ENCODE assay signal across 37 mouse cellular contexts in genomic region chr10:75990430-75991042, GRCm38 (mm10). TPM values are rescaled to one million over a fixed set of nuclear protein-coding genes. Genes with fewer than 3 reads are reported as not detected.
"Had no signal": no experiment of that assay in that cellular context is flagged by ENCODE, and none has a peak within 500 bp of the region (broad histone marks: within the 10 kb centered on the region; RNA-seq: fewer than 3 reads in every experiment).

No protein-coding gene starts in this region.

- H3K27ac ChIP-seq: heart, adult 2 months; hindbrain, embryonic 13.5 days; hindbrain, embryonic 15.5 days; hindbrain, postnatal 0 days; kidney, embryonic 15.5 days; kidney, postnatal 0 days; limb, embryonic 10.5 days; limb, embryonic 12.5 days; liver, embryonic 13.5 days; liver, embryonic 15.5 days had no signal

- DNase-seq: gastrocnemius, postnatal 14 days; gastrocnemius, postnatal 36 days; heart, adult 2 months; heart, postnatal 10 days; heart, postnatal 36 days; kidney, adult 11 months; kidney, adult 2 months; kidney, adult 9 months; kidney, postnatal 14 days; kidney, postnatal 36 days; layer of hippocampus, adult 9-11 months; layer of hippocampus, postnatal 36 days; liver; liver, embryonic 13.5 days had no signal

- H3K4me3 ChIP-seq: heart, adult 2 months; heart, embryonic 12.5 days; hindbrain, embryonic 13.5 days; hindbrain, embryonic 15.5 days; kidney, embryonic 15.5 days; limb, embryonic 10.5 days; limb, embryonic 12.5 days; liver, embryonic 13.5 days; liver, embryonic 15.5 days had no signal

- ATAC-seq: hindbrain, postnatal 0 days; intestine, embryonic 16.5 days had no signal

- H3K4me1 ChIP-seq: heart, embryonic 12.5 days; hindbrain, embryonic 13.5 days; hindbrain, embryonic 15.5 days; kidney, embryonic 15.5 days; limb, embryonic 10.5 days; limb, embryonic 12.5 days; liver, embryonic 13.5 days; liver, embryonic 15.5 days had no signal

- H3K9ac ChIP-seq: heart, embryonic 12.5 days; hindbrain, embryonic 13.5 days; hindbrain, embryonic 15.5 days; kidney, embryonic 15.5 days; limb, embryonic 12.5 days; liver, embryonic 13.5 days; liver, embryonic 15.5 days had no signal

- H3K27me3 ChIP-seq: heart, embryonic 12.5 days; hindbrain, embryonic 13.5 days; hindbrain, embryonic 15.5 days; kidney, embryonic 15.5 days; limb, embryonic 12.5 days; liver, embryonic 13.5 days; liver, embryonic 15.5 days had no signal

- H3K4me2 ChIP-seq: heart, embryonic 12.5 days; hindbrain, embryonic 13.5 days; hindbrain, embryonic 15.5 days; kidney, embryonic 15.5 days; limb, embryonic 12.5 days; liver, embryonic 11.5 days; liver, embryonic 13.5 days; liver, embryonic 15.5 days had no signal

- H3K36me3 ChIP-seq: heart, embryonic 12.5 days; hindbrain, embryonic 13.5 days; hindbrain, embryonic 15.5 days; kidney, embryonic 15.5 days; limb, embryonic 10.5 days; limb, embryonic 12.5 days; liver, embryonic 13.5 days; liver, embryonic 15.5 days had no signal

- H3K9me3 ChIP-seq: heart, embryonic 12.5 days; hindbrain, embryonic 13.5 days; hindbrain, embryonic 15.5 days; kidney, embryonic 15.5 days; limb, embryonic 10.5 days; limb, embryonic 12.5 days; liver, embryonic 13.5 days; liver, embryonic 15.5 days had no signal

RNA-seq across cellular contexts. Expression of gene Gm5134, which starts 36.2 kb away (rescaled TPM):
- total RNA-seq: gastrocnemius, adult 18-20 months; gastrocnemius, adult 8-10 months; gastrocnemius, postnatal 14 days; gastrocnemius, postnatal 36 days; heart, adult 2 months; heart, postnatal 10 days; heart, postnatal 36 days; hindbrain, postnatal 0 days; layer of hippocampus, postnatal 14 days; left cerebral cortex, adult 18-20 months; left cerebral cortex, postnatal 14 days; left cerebral cortex, postnatal 36 days had no signal
- polyA plus RNA-seq: heart, adult 2 months; heart, embryonic 12.5 days; heart, embryonic 14.5 days; hindbrain, embryonic 13.5 days; hindbrain, embryonic 15.5 days; hindbrain, postnatal 0 days; intestine, embryonic 14.5 days; intestine, embryonic 16.5 days; limb, embryonic 10.5 days; limb, embryonic 12.5 days had no signal

RNA-seq across cellular contexts. Expression of gene Vpreb3, which starts 47.7 kb away (rescaled TPM):
- total RNA-seq: gastrocnemius, adult 18-20 months; gastrocnemius, adult 8-10 months; gastrocnemius, postnatal 14 days; gastrocnemius, postnatal 36 days; heart, adult 2 months; heart, postnatal 36 days; hematopoietic stem cell, adult 5-6 weeks; hindbrain, postnatal 0 days; layer of hippocampus, adult 18-20 months; layer of hippocampus, adult 8-10 months; layer of hippocampus, postnatal 14 days; layer of hippocampus, postnatal 36 days; left cerebral cortex, adult 18-20 months; left cerebral cortex, postnatal 14 days; left cerebral cortex, postnatal 36 days had no signal
- polyA plus RNA-seq: hindbrain, embryonic 11.5 days; intestine, embryonic 14.5 days had no signal

RNA-seq across cellular contexts. Expression of gene Gm867, which starts 50.1 kb away (rescaled TPM):
- total RNA-seq: gastrocnemius, adult 18-20 months; gastrocnemius, adult 8-10 months; gastrocnemius, postnatal 14 days; gastrocnemius, postnatal 36 days; heart, adult 2 months; heart, postnatal 10 days; heart, postnatal 36 days; hematopoietic stem cell, adult 5-6 weeks; left cerebral cortex, adult 18-20 months; left cerebral cortex, postnatal 14 days had no signal
- polyA plus RNA-seq: intestine, embryonic 14.5 days had no signal
